Mouse (Mus musculus) heart, postnatal 36 days (tissue): ENCODE measurements around the gene Mybpc2. TPM values are rescaled to one million over a fixed set of nuclear protein-coding genes. Genes with fewer than 3 reads are reported as not detected.

Experiments
- DNase-seq, 2 experiments: peaks; one replicate each; pipeline ENCODE4 v3.0.0; 2021 to 2022
- intact Hi-C: fragments of 180-260 bp; cut with DNase I; formaldehyde crosslinking; loops from one replicate; pipeline ENCODE4 v1.15.1; 2025
- total RNA-seq, 2 experiments: library from RNA; stranded (reverse); gene quantifications; 2 replicates each; pipeline ENCODE4 v1.2.3; 2021

The Mybpc2 gene
- total RNA-seq = 10 to 100 TPM; 16.5 to 20.1 TPM

DNA sequence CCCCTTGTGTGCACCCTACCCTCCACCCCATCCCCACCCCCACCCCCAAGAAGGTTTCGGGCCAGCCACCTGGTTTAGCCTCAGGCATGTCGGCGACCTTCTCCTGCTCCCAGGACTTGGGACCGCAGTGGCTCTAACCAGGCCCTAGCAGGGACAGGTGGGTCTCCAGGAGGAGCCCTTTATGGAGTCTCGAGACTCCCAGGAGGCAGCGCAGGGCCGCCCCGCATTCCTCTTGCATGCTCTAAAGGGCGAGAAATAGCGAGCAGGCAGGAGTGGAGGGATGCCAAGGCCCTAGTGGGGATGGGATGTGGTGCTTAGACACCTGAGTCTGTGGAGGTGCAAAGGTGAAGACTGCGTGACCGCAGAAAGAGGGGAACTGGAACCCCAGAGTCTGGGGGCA, at the start of gene Mybpc2:
Gene Mybpc2 (minus strand): TSS at position 155 of the 400 bp plus-strand sequence.
- peak; percentile 31 to 36 for DNase-seq
- intact Hi-C loops = loop anchor here (5.0 kb wide), 1 partner anchor 123 kb away; no protein-coding TSS in a partner anchor

DNA sequence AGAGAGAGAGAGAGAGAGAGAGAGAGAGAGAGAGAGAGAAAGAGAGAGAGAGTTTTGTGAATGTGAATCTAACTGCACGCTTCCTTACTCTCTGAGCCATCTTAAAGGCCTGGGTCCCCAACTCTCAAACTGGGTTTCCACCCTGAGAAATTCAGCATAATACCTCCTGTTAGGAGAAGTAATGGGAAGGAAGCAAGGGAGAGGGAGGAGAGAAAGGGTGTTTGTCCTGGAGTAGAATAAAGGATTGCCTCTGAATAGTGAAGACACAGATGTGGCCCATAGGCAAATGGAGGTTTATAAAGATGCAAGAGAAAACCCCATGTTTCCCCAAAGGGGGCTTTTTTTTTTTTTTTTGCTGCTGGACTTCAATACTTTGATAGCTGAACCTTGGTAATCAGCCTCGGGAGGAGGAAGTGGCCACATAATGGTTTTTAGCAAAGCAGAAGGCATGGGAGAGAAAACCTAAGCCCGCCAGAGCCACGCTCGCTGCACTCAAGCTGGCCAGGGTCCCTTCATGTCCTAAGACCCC, 48.6 kb upstream of the Mybpc2 start:
- intact Hi-C loops = no loop called here
- DNase-seq = no peak

DNA sequence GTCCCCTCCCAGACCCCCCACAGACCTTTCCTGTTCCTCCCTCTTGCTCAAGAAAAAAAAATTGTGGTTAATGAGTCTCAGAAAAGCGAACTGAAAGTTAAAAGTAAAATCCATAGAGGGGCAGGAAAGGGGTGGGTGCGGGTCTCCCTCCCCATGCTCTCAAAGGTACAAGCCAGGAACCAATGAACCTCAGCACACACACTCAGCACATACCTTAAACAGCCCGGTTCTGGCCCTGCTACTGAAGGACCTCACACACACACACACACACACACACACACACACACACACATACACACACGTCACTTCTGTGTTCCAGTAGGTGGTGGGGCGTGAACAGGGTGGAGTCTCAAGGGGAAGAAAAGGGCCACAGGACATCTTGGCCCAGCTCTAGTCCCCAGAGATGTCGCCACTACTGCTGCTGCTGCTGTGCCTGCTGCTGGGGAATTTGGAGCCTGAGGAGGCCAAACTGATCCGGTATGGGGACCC, 47.8 kb upstream of the Mybpc2 start, which contains the start of gene Napsa:
Gene Napsa (plus strand): TSS at position 168 of the 489 bp plus-strand sequence.
- intact Hi-C loops = no loop called here
- no peak for DNase-seq

DNA sequence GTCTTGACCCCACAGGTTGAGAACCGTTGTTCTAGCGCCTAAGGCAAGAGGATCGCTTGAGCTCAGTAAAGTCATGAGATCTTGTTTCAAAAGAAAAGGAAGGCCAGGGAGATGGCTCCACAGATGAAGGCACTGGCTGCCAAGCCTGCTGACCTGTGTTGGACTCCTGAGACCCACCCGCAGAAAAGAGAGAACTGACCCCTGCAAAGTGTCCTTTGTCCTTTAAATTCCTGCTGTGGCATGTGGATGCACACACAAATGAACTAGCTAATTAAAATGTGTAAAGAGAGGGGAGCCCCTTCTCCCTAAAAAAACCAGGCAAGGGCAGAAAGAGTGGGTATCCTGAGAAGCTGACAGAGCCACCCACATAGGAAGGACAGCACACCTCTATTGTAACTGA, 47.4 kb upstream of the Mybpc2 start:
- intact Hi-C loops = no loop called here
- no peak for DNase-seq

DNA sequence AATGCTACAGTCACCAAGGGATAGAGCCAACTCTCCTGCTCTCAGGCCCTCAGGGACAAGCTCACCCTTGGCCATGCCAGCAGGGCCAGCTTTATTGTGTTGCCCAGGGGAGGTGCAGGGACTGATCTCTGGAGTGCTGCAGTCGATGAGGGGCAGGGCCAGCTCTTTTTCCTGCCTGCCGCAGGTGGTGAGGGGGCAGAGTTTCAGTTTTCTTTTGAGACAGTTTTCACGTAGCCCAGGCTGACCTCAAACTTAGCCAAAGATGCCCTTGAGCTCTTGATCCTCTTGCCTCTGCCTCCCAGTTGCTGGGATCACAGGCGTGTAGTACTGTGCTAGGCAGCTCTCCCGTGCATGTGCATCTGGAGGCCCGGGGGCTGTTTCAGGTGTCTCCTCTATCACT, 46.5 kb upstream of the Mybpc2 start:
- no peak for DNase-seq
- intact Hi-C loops = no loop called here

DNA sequence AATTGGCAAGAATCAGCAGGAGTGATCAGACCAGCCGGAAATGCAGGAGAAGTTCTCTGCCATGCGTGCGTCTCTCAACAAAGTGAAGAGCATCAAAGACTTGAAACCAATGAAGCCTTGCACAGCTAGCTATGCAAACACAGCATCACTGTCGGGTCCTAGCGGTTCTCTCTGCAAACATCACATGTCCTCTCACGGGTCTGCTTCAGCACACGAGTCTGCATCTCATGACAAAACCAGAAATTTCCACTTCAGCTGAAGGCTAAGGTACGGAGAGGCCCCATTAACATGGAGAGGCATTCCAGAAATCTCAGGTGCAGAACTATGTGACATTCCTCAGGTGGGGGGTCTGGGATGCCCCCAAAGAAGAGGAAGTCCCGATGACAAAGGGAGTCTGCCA, 44.3 kb upstream of the Mybpc2 start:
- DNase-seq = no peak
- intact Hi-C loops = loop anchor here (10.0 kb wide), 1 partner anchor 136 kb away; the partner anchor contains the start of gene Izumo2

DNA sequence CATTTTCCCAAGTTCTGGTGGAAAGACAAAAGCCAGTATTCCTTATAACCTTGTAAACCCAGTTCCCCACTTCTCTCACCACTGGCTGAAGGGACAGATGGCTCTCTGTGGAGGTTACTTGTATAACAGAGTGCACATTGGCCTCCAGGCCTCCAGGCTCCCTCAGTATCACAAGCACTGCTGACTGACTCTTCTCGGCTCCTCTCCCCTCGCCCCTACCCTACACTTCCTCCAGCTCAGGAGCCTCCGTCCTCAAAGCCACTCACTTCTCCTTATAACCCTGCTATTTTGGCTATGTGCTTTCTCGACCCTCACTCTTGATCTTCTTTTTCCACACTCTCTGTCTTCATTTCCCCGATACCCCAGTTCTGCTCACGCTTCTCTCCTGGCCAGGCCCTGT, 41.0 kb upstream of the Mybpc2 start:
- intact Hi-C loops = loop anchor here (10.0 kb wide), 1 partner anchor 139 kb away; the partner anchor contains the start of gene Izumo2
- no peak for DNase-seq

DNA sequence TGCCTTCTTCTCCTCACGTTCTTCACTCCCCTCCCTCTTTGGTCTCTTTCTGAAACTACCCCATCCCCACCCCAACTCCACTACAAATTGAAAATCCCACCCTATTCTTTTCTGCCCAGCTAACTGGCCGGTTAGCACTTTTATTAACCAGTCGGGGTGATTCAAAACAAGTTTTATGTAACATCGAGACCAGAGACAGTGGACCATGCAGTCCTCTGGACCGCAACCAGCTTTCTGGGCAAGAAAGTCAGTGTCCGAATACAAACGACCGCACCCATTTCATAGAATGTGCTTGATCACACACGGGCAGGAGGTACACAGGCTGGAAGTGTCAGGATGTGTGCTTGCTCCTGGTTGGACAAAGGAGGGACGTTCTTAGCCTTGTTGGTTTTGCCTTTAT, 40.0 kb upstream of the Mybpc2 start:
- DNase-seq = no peak
- intact Hi-C loops = loop anchor here (10.0 kb wide), 1 partner anchor 140 kb away; the partner anchor contains the start of gene Izumo2

DNA sequence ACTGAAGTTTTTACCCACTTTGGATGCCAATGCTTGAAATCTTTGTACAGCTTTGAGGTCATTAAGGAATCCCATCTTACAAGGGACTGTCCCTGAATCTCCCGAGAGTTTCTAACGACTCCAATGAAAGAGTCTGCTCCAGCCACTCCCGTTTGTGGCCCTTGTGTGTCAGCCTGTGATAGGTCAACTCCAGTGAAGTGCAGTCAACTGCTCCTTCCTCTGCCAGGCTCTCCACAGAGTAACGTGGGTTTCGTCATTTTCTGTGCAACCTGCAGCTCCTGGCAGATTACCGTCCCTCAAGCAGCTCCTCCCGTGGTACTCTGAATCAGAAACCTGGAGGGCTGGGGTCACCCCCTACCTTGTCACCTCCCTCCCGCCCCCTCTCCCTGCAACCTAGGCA, 38.8 kb upstream of the Mybpc2 start:
- DNase-seq = no peak

DNA sequence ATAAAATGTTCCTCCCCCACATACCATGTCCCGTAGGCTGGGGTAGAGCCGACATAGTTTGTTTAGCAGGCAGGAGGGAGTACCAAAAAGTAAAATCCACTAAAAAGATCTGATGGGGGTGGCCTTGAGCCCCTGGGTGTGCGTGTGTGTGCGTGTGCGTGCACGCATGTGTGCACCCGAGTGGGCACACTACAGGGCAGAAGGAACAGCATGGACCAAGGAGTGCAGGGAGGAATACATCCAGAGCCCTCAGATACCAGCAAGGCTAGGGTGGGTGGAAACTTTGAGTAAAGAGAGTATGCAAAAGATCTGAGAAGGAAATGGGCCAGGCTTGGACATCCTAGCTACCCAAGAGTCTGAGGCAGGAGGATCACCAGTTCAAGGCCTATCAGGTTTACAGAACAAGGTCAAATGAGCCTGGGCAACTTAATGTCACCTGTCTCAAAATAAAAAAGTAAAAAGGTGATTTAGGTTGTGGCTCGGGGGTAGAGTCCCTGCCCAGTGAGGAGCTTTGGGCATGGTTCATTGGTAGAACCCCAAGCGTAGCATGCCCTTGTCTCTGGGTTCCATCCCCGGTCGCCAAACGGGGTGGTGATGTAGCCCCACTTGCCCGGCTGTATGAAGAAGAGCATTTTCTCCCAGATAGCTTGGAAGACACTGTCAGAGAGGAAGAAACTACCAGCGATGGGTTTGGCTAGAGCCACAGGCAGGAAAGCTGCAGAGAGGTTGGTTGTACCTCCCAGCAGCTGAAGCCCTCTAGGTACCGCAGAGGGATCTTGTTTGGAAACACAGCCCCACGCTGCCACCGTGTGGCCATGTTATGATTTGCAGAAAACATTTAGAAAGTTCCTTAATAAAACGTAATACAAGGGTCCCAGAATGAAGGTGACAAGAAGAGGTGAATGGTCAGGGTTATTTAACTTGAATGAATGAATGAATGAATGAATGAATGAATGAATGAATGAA, 36.3 kb upstream of the Mybpc2 start:
- intact Hi-C loops = loop anchor here (1.0 to 10.0 kb wide), 3 partner anchors 39 to 144 kb away; partner anchors contain the start of gene Izumo2
- DNase-seq = peak; percentile 74 to 82

More for the DNA sequence above, 38.8 kb upstream of the Mybpc2 start:
- intact Hi-C loops = loop anchor here (10.0 kb wide), 1 partner anchor 142 kb away; the partner anchor contains the start of gene Izumo2

DNA sequence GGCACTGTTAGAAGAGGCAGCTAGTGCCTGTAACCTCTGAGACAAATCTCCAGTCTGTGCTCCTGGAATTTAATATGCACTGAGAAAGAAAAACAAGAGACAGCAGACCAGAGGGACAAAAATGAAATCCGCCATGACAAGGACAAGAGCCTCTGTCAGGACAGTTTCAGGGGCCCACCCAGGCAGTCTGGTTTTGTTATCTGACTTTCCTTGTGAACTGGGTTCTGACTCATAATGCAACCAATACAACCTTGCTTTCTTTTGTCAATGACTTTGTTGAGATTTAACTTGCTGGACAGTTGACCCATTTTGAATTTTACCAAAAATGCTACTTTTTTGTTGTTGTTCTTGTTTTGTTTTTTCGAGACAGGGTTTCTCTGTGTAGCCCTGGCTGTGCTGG, 33.2 kb upstream of the Mybpc2 start:
- intact Hi-C loops = loop anchor here (5.0 kb wide), 1 partner anchor 180 kb away; no protein-coding TSS in a partner anchor
- no peak for DNase-seq

DNA sequence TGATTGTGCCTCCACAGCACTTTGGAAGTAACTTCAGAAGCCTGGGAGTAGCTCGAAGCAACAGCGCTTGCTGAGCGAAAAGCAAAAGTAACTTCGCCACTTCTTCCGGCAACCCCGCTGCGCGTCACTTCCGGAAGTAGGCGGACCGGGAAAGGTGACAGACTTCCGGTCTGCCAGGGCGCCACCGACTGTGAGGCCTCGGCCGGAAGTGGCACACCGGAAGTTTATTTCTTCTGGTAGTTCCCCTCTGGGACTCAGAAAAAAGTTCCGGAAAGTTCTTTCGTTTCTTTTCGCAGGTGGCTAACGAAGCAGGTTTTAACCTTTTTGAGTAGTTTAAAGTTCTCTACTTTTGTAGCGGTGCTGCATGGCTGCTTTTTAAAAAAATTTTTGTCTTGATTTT, 29.4 kb upstream of the Mybpc2 start, which contains the start of gene Nr1h2:
Gene Nr1h2 (minus strand): TSS at position 126 of the 400 bp plus-strand sequence.
- intact Hi-C loops = loop anchor here (5.0 kb wide), 2 partner anchors 292 to 307 kb away; partner anchors contain the start of genes 1700028J19Rik, 2410002F23Rik and Gm15517
- DNase-seq = peak; percentile 96

DNA sequence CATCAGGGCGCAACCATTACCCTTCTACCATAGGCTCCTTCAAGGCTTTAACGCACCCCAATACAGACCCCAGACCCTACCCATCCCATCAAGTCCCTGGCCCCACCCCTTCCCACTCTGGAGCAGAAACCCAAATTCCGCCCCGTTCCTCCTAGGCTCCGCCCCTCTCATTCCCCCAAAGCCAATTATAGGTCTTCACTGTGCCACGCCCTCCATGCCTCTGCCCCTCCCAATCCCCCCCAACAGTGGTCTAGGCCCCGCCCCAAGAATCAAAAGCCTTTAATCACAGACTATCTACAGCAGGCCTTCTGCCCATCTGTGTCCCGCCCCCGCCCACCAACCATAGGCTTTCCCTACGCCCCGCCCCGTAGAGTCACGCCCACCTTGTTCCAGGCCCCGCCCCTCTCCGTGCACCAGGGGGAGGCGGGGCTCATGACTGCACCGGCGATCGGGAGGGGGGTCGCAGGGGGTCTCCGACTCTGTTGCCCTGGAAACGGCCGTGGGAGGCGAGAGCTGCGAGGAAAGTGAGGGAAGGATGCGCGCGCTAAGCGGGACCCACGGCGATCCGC, 28.8 kb upstream of the Mybpc2 start:
- peak; percentile 70 to 75 for DNase-seq
- intact Hi-C loops = loop anchor here (5.0 kb wide), 2 partner anchors 291 to 306 kb away; partner anchors contain the start of genes 1700028J19Rik, 2410002F23Rik and Gm15517

DNA sequence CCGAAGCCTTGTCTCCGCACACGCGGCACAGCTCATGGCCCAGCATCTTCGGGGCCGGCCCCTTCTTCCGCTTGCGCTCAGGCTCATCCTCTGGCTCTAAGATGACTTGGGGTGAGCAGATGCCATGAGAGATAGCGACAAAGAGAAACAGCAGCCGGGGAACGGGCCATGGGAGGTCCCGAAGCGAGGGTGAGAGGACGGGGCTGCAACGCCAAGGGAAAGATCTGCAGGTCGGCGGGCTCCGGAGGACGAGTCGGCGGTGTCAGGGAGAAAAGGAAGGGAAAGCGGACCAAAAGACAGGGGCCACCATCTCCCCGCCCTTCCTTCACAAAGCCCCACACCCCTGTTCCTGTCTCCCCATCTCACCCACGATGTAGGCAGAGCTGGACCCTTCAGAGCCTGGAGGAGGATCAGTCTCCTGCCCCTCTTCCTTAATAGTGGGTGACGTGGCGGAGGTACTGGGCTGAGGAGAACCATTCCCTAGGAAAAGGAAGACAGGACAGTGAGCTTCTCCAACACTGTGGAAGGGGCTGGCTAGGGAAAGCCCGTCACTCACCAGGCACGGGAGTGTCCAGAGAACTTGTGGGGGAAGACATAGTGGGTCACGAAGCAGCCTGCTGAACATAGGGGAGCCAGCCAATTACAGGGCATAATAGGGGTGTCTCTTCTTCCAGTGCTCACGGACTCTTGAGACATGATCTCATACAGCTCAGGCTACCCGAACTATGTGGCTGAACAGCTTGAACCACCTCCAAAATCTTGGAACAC, 27.9 kb upstream of the Mybpc2 start:
- DNase-seq = no peak
- intact Hi-C loops = loop anchor here (5.0 kb wide), 2 partner anchors 290 to 305 kb away; partner anchors contain the start of genes 1700028J19Rik, 2410002F23Rik and Gm15517

DNA sequence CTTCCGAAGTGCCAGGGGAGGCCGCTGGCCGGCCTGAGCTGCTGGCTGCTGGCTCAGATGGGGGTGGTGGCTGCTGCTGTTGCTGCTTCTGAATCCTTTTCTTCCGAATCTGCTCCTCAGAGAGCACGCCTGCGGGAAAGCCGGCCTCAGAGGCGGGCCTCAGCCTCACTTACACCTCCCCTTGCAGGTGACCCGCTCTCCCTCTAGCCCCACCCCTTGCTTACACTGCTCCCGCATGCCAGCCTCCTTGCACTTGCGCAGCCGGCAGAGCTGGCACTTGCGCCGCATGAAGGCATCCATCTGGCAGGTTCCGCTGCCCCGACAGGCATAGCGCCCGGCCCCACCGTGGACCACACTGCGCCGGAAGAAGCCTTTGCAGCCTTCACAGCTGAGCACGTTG, 27.3 kb upstream of the Mybpc2 start:
- intact Hi-C loops = loop anchor here (5.0 kb wide), 2 partner anchors 289 to 304 kb away; partner anchors contain the start of genes 1700028J19Rik, 2410002F23Rik and Gm15517
- no peak for DNase-seq

DNA sequence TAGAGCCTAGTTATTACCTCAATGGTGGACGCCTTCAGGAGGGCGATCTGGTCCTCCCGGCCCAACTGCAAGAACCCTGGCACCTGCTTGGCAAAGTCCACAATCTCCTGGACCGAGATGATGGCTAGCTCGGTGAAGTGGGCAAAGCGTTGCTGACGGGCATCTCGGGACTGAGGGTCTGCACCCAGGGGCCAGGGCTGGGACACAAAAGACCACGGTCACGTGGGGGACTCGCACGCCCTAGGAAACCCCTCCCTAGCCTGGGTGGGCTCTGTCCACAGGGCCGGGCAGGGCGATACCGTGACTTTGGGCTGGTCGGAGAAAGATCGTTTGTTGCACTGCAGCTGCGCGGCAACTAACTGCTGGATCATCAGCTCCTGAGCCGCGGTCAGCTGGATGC, 26.8 kb upstream of the Mybpc2 start:
- intact Hi-C loops = loop anchor here (5.0 kb wide), 2 partner anchors 289 to 304 kb away; partner anchors contain the start of genes 1700028J19Rik, 2410002F23Rik and Gm15517
- DNase-seq = no peak

DNA sequence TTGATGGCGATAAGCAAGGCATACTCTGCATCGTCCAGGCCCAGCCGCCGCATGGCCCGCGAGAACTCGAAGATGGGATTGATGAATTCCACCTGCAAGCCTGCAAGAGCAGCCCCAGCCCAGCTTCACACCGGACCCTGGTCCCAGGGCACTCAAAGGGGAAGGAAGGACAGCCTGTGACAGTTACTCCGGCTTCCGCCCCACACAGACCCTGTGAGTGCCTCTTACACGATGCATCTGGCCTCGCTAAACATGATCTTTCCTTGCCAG, 25.9 kb upstream of the Mybpc2 start:
- DNase-seq = no peak
- intact Hi-C loops = loop anchor here (1.0 to 5.0 kb wide), 3 partner anchors 49 to 303 kb away; partner anchors contain the start of genes 1700028J19Rik, 2410002F23Rik and Gm15517

DNA sequence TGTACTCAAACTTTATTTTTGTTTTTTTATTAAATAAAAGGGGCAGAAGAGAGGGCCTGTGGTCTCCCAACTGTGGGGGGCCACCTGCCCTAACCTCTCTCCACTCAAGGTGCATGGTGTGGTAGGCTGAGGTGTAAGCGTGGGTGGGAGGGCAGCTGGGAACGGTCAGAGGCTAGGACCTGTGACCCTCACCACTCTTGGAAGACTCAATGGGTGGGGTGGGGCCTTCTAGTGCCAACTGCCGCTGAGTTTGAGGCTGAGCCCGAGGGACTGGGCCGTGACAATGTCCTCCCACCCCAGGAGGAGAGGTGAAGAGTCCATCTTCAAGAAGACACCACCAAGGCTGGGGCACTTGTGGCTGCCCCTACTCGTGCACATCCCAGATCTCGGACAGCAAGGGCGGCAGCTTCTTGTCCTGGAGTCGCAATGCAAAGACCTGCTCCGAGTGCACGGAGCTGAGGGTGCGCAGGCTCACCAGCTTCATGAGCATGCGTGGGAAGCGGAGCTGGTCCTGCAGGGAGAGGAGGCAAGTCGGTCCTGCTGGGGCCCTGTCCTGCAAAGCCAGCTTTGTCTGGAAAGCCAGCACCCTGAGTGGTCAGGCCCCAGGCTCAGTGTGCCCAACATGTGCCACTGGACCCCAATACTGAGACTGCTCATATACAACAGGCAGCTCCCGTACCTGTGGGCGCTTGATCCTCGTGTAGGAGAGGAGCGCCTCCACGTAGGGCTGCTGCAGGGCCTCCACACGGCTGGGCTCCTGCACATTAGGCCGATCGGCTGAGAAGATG, 25.4 kb upstream of the Mybpc2 start:
- DNase-seq = no peak
- intact Hi-C loops = loop anchor here (1.0 to 5.0 kb wide), 4 partner anchors 27 to 303 kb away; partner anchors contain the start of genes 1700028J19Rik, 2410002F23Rik and Gm15517
